Mouse (Mus musculus): ENCODE results near the gene Sept10.
A peak's percentile ranks its signal among the peaks of the same experiment; 100 is the strongest.

GRCm38 (mm10) chr10:59109015-59109414 is 112.6 kb downstream of the Sept10 start:
- TF ChIP-seq CTCF (IDR thresholded peaks at IDR 0.05; ENCODE audit: insufficient read depth, low read length) (peak; percentile 75), POLR2A (IDR thresholded peaks at IDR 0.05; ENCODE audit: borderline replicate concordance, extremely low read depth, low read depth, low read length) (no peak)

Measured in lung, adult 2 months (tissue).